Mouse (Mus musculus) cortical plate, adult 2 months (tissue): ENCODE results near the gene Mthfd2l.

Experiments used
- CTCF ChIP-seq: fragments of 200-500 bp; IDR thresholded peaks from 2 replicates; pipeline ENCODE4 v1.5.1; 2011; ENCODE audit warnings: mild to moderate bottlenecking, control low read depth, low read length; ENCODE audit not compliant: insufficient read depth; ENCODE audit errors: extremely low read depth
- POLR2A ChIP-seq: fragments of 200-500 bp; IDR thresholded peaks from 2 replicates; pipeline ENCODE4 v1.6.1; 2011; ENCODE audit warnings: mild to moderate bottlenecking, low read length, control low read depth; ENCODE audit not compliant: insufficient read depth; ENCODE audit errors: extremely low read depth

GRCm38 (mm10) chr5:90900688-90901087 is 30.2 kb upstream of the Mthfd2l start:
- no peak for TF ChIP-seq CTCF
- no peak for TF ChIP-seq POLR2A
